Mouse (Mus musculus): Measurements from ENCODE around the gene Itga5. TPM values are rescaled to one million over a fixed set of nuclear protein-coding genes. Genes with fewer than 3 reads are reported as not detected.

Gene Itga5
- total RNA-seq, 2 experiments from 2014 or later = 61.1 to 70.4 TPM

- DNase-seq = no peak
- intact Hi-C loops (cut with DNase I) = no loop called here
These were observed 23.0 kb downstream of the Itga5 start for GRCm38 (mm10) chr15:103343556-103343955.

GRCm38 (mm10) chr15:103343008-103343407 lies 23.6 kb downstream of the Itga5 start:
- no peak for DNase-seq
- intact Hi-C loops (cut with DNase I) = no loop called here

GRCm38 (mm10) chr15:103342415-103342814 lies 24.1 kb downstream of the Itga5 start:
- intact Hi-C loops (cut with DNase I) = no loop called here
- DNase-seq = peak; percentile 75 to 86

GRCm38 (mm10) chr15:103341547-103341946 lies 25.0 kb downstream of the Itga5 start:
- intact Hi-C loops (cut with DNase I) = no loop called here
- no peak for DNase-seq

- intact Hi-C loops (cut with DNase I) = no loop called here
- no peak for DNase-seq
These were observed 25.8 kb downstream of the Itga5 start for GRCm38 (mm10) chr15:103340786-103341185.

- intact Hi-C loops (cut with DNase I) = no loop called here
- peak in 1 of 2 experiments; percentile 54 for DNase-seq
These were observed 26.6 kb downstream of the Itga5 start, which contains the start of gene Zfp385a for GRCm38 (mm10) chr15:103339961-103340337. Gene Zfp385a, minus strand, starts transcription at chr15:103340093.

- no peak for DNase-seq
- intact Hi-C loops (cut with DNase I) = no loop called here
These were observed 27.2 kb downstream of the Itga5 start for GRCm38 (mm10) chr15:103339166-103339960.

- intact Hi-C loops (cut with DNase I) = no loop called here
- no peak for DNase-seq
These were observed 27.8 kb downstream of the Itga5 start for GRCm38 (mm10) chr15:103338829-103339165.

GRCm38 (mm10) chr15:103336996-103337667 lies 29.4 kb downstream of the Itga5 start:
- DNase-seq = no peak
- intact Hi-C loops (cut with DNase I) = no loop called here

GRCm38 (mm10) chr15:103335488-103336235 lies 30.9 kb downstream of the Itga5 start:
- intact Hi-C loops (cut with DNase I) = no loop called here
- no peak for DNase-seq

GRCm38 (mm10) chr15:103335040-103335439 lies 31.5 kb downstream of the Itga5 start:
- no peak for DNase-seq
- intact Hi-C loops (cut with DNase I) = no loop called here

GRCm38 (mm10) chr15:103334194-103334593 lies 32.4 kb downstream of the Itga5 start:
- DNase-seq = no peak
- intact Hi-C loops (cut with DNase I) = no loop called here

- intact Hi-C loops (cut with DNase I) = no loop called here
- DNase-seq = no peak
These were observed 32.8 kb downstream of the Itga5 start for GRCm38 (mm10) chr15:103333738-103334137.

GRCm38 (mm10) chr15:103333081-103333615 lies 33.4 kb downstream of the Itga5 start:
- intact Hi-C loops (cut with DNase I) = no loop called here
- no peak for DNase-seq

- intact Hi-C loops (cut with DNase I) = no loop called here
- peak; percentile 94 to 95 for DNase-seq
These were observed 42.9 kb downstream of the Itga5 start for GRCm38 (mm10) chr15:103323455-103324247.

- intact Hi-C loops (cut with DNase I) = no loop called here
- DNase-seq = no peak
These were observed 43.5 kb downstream of the Itga5 start for GRCm38 (mm10) chr15:103323070-103323454.

GRCm38 (mm10) chr15:103322396-103322795 lies 44.2 kb downstream of the Itga5 start:
- intact Hi-C loops (cut with DNase I) = no loop called here
- DNase-seq = no peak

- intact Hi-C loops (cut with DNase I) = no loop called here
- DNase-seq = peak; percentile 49 to 71
These were observed 45.5 kb downstream of the Itga5 start for GRCm38 (mm10) chr15:103321076-103321475.

GRCm38 (mm10) chr15:103318201-103318816 lies 48.3 kb downstream of the Itga5 start:
- intact Hi-C loops (cut with DNase I) = no loop called here
- DNase-seq = peak in 1 of 2 experiments; percentile 60

- no peak for DNase-seq
- intact Hi-C loops (cut with DNase I) = no loop called here
These were observed 48.8 kb downstream of the Itga5 start for GRCm38 (mm10) chr15:103317731-103318130.
